Mouse (Mus musculus) midbrain, postnatal 0 days (tissue): ENCODE data around the gene Calr3. TPM values are rescaled to one million over a fixed set of nuclear protein-coding genes. Genes with fewer than 3 reads are reported as not detected.

Source experiments
- ATAC-seq: fragments of 200-750 bp; cut with Nextera tagmentation; 2 replicates; pipeline ENCODE4 v1.8.0; 2017; ENCODE audit warnings: moderate number of reproducible peaks, mild to moderate bottlenecking, moderate TSS enrichment, moderate library complexity; ENCODE audit not compliant: low FRiP score
- DNase-seq: peaks from one replicate; pipeline ENCODE4 v3.0.0-alpha.2; 2015; ENCODE audit warnings: low spot score
- H3K27ac ChIP-seq: fragments of 300-500 bp; sonication (generic); 2 replicates; pipeline ENCODE4 v1.5.1; 2014; ENCODE audit warnings: low read depth, mild to moderate bottlenecking, low read length, mixed read lengths
- H3K27me3 ChIP-seq: fragments of 300-500 bp; sonication (generic); 2 replicates; pipeline ENCODE4 v1.6.1; 2014; ENCODE audit warnings: low read length, control low read depth, mixed read lengths; ENCODE audit not compliant: insufficient read depth
- H3K36me3 ChIP-seq: fragments of 300-500 bp; sonication (generic); 2 replicates; pipeline ENCODE4 v1.6.1; 2014; ENCODE audit warnings: low read length, control low read depth, mixed read lengths; ENCODE audit not compliant: insufficient read depth
- H3K4me1 ChIP-seq: fragments of 300-500 bp; sonication (generic); 2 replicates; pipeline ENCODE4 v1.6.1; 2014; ENCODE audit warnings: mild to moderate bottlenecking, control low read depth, antibody characterized with exemption, low read length, mixed read lengths; ENCODE audit not compliant: insufficient read depth
- H3K4me2 ChIP-seq: fragments of 300-500 bp; sonication (generic); 2 replicates; pipeline ENCODE4 v1.6.1; 2014; ENCODE audit warnings: low read depth, mild to moderate bottlenecking, low read length, mixed read lengths; ENCODE audit not compliant: poor library complexity, severe bottlenecking
- H3K4me3 ChIP-seq: fragments of 300-500 bp; sonication (generic); 2 replicates; pipeline ENCODE4 v1.5.1; 2014; ENCODE audit warnings: low read depth, mild to moderate bottlenecking, low read length, moderate library complexity
- H3K9ac ChIP-seq: fragments of 300-500 bp; sonication (generic); replicated peaks from 2 replicates; pipeline ENCODE4 v1.6.1; 2014; ENCODE audit warnings: mild to moderate bottlenecking, low read length, moderate library complexity, mixed read lengths; ENCODE audit not compliant: poor library complexity, severe bottlenecking
- H3K9me3 ChIP-seq: fragments of 300-500 bp; sonication (generic); 2 replicates; pipeline ENCODE4 v1.6.1; 2016; ENCODE audit warnings: low read length, control low read depth
- CTCF ChIP-seq: IDR thresholded peaks from 2 replicates; pipeline ENCODE4 v1.5.1; 2016; ENCODE audit warnings: antibody characterized with exemption, mild to moderate bottlenecking
- WGBS: fragments of 180-500 bp; shearing (Covaris S2); extraction: QIAGEN DNeasy Blood & Tissue Kit; methylation state at CpG from one replicate; pipeline ENCODE4 v1.1.7; 2014; 5-methylcytosine and 5-hydroxymethylcytosine counted together
- polyA plus RNA-seq: library from polyadenylated mRNA; unstranded; fragments of >200 nt; fragmentation: Nextera tagmentation; extraction: Ambion mirVana; gene quantifications from 2 replicates; pipeline ENCODE4 v1.2.1, GENCODE M21; 2015
- total RNA-seq: library from RNA; depleted of rRNA; stranded (reverse); fragments of >200 nt; gene quantifications from 2 replicates; pipeline ENCODE4 v1.2.3, GENCODE M21; 2014

The Calr3 gene
- total and polyA plus RNA-seq, 2 experiments from 2014 or later = 0.77 to 1.0 TPM

- Histone ChIP-seq H3K4me3 (no peak overlapping the region), H3K27ac (no peak overlapping the region), H3K27me3 (no peaks in the 10 kb centered on the region), H3K36me3 (peaks cover 91% of the 10 kb centered on the region), H3K9ac (no peak overlapping the region), H3K4me1 (no peaks in the 10 kb centered on the region), H3K4me2 (no peak overlapping the region), H3K9me3 (no peaks in the 10 kb centered on the region)
- WGBS = 94% methylated on average over 10 of the region's 10 CpGs
- DNase-seq = no peak
- TF ChIP-seq CTCF = no peak
- no peak for ATAC-seq
These were observed 20.5 kb upstream of the Calr3 start for GRCm38 (mm10) chr8:72464211-72464610.

GRCm38 (mm10) chr8:72459881-72460533 lies 16.3 kb upstream of the Calr3 start:
- no peaks in the 10 kb centered on the region for H3K4me1 ChIP-seq
- ATAC-seq = no peak
- TF ChIP-seq CTCF = no peak

GRCm38 (mm10) chr8:72458457-72458856 lies 14.8 kb upstream of the Calr3 start:
- Histone ChIP-seq H3K4me2 (no peak overlapping the region), H3K27ac (no peak overlapping the region), H3K9ac (no peak overlapping the region), H3K9me3 (no peaks in the 10 kb centered on the region), H3K4me1 (no peaks in the 10 kb centered on the region), H3K4me3 (no peak overlapping the region), H3K27me3 (no peaks in the 10 kb centered on the region), H3K36me3 (peaks cover 68% of the 10 kb centered on the region)
- TF ChIP-seq CTCF = no peak
- DNase-seq = no peak
- 93% methylated on average over 6 of the region's 6 CpGs for WGBS
- no peak for ATAC-seq

More at GRCm38 (mm10) chr8:72459881-72460533, 16.3 kb upstream of the Calr3 start:
- Histone ChIP-seq H3K9me3 (no peaks in the 10 kb centered on the region), H3K27ac (no peak overlapping the region), H3K36me3 (peaks cover 70% of the 10 kb centered on the region), H3K9ac (no peak overlapping the region), H3K4me2 (no peak overlapping the region), H3K27me3 (no peaks in the 10 kb centered on the region), H3K4me3 (no peak overlapping the region)
- DNase-seq = no peak
- 94% methylated on average over 4 of the region's 4 CpGs for WGBS

- H3K9ac ChIP-seq = no peak overlapping the region
- H3K27ac ChIP-seq = no peak overlapping the region
- H3K27me3 ChIP-seq = no peaks in the 10 kb centered on the region
- WGBS = 96% methylated on average over 3 of the region's 3 CpGs
- DNase-seq (no peak), ATAC-seq (no peak)
- no peaks in the 10 kb centered on the region for H3K4me1 ChIP-seq
- peaks cover 64% of the 10 kb centered on the region for H3K36me3 ChIP-seq
- TF ChIP-seq CTCF = no peak
- H3K4me2 ChIP-seq = no peak overlapping the region
- no peak overlapping the region for H3K4me3 ChIP-seq
- H3K9me3 ChIP-seq = no peaks in the 10 kb centered on the region
These were observed 14.1 kb upstream of the Calr3 start for GRCm38 (mm10) chr8:72457806-72458205.

GRCm38 (mm10) chr8:72455317-72455716 lies 11.6 kb upstream of the Calr3 start:
- no peak overlapping the region for H3K9ac ChIP-seq

GRCm38 (mm10) chr8:72453904-72454303 lies 10.2 kb upstream of the Calr3 start:
- Histone ChIP-seq H3K9ac (no peak overlapping the region), H3K27me3 (no peaks in the 10 kb centered on the region), H3K4me2 (no peak overlapping the region), H3K4me1 (no peaks in the 10 kb centered on the region), H3K4me3 (no peak overlapping the region), H3K9me3 (no peaks in the 10 kb centered on the region), H3K36me3 (peaks cover 58% of the 10 kb centered on the region), H3K27ac (no peak overlapping the region)
- no peak for ATAC-seq
- TF ChIP-seq CTCF = peak; percentile 11; the same call in 1 of the 2 replicates
- 98% methylated on average over 2 of the region's 2 CpGs for WGBS
- DNase-seq = no peak

More at GRCm38 (mm10) chr8:72455317-72455716, 11.6 kb upstream of the Calr3 start:
- no peaks in the 10 kb centered on the region for H3K4me1 ChIP-seq
- no peak for ATAC-seq
- 88% methylated on average over 4 of the region's 4 CpGs for WGBS
- no peak for TF ChIP-seq CTCF
- H3K9me3 ChIP-seq = no peaks in the 10 kb centered on the region
- H3K27ac ChIP-seq = no peak overlapping the region
- no peak for DNase-seq
- no peak overlapping the region for H3K4me2 ChIP-seq
- H3K36me3 ChIP-seq = peaks cover 55% of the 10 kb centered on the region
- no peaks in the 10 kb centered on the region for H3K27me3 ChIP-seq
- H3K4me3 ChIP-seq = no peak overlapping the region
